Mouse (Mus musculus) E14TG2a.4 (cell line): ENCODE measurements around the gene Aqp5.

Source experiments
- CTCF ChIP-seq: conservative IDR thresholded peaks from 2 replicates; pipeline ENCODE4 v1.5.1; 2014; ENCODE audit warnings: low read length
- NANOG ChIP-seq: IDR thresholded peaks from 2 replicates; pipeline ENCODE4 v1.6.1; 2014; ENCODE audit warnings: borderline replicate concordance, low read length, mixed read lengths

- TF ChIP-seq CTCF (no peak), NANOG (no peak)
Measured at GRCm38 (mm10) chr15:99607388-99608113, 17.0 kb downstream of the Aqp5 start.
